Mouse (Mus musculus) embryonic facial prominence, embryonic 10.5 days (tissue): ENCODE data around the gene Trmt61a. TPM values are rescaled to one million over a fixed set of nuclear protein-coding genes. Genes with fewer than 3 reads are reported as not detected.

Source experiments
- DNase-seq: peaks from one replicate; pipeline ENCODE4 v3.0.0-alpha.2; 2017; ENCODE audit warnings: low spot score
- H3K27ac ChIP-seq: fragments of 300-500 bp; sonication (generic); replicated peaks from 2 replicates; pipeline ENCODE4 v1.5.1; 2016; ENCODE audit warnings: mild to moderate bottlenecking
- H3K27me3 ChIP-seq: fragments of 300-500 bp; sonication (generic); replicated peaks from 2 replicates; pipeline ENCODE4 v1.6.1; 2016; ENCODE audit warnings: low read depth, mild to moderate bottlenecking; ENCODE audit not compliant: poor library complexity, severe bottlenecking
- H3K36me3 ChIP-seq: fragments of 300-500 bp; sonication (generic); replicated peaks from 2 replicates; pipeline ENCODE4 v1.6.1; 2016; ENCODE audit warnings: mild to moderate bottlenecking, moderate library complexity
- H3K4me1 ChIP-seq: fragments of 300-500 bp; sonication (generic); 2 replicates; pipeline ENCODE4 v1.6.1; 2016
- H3K4me3 ChIP-seq: fragments of 300-500 bp; sonication (generic); 2 replicates; pipeline ENCODE4 v1.5.1; 2016; ENCODE audit warnings: mild to moderate bottlenecking, moderate library complexity
- H3K9me3 ChIP-seq: fragments of 300-500 bp; sonication (generic); 2 replicates; pipeline ENCODE4 v1.6.1; 2016; ENCODE audit warnings: mild to moderate bottlenecking
- WGBS: fragments of 180-500 bp; shearing (Covaris S2); methylation state at CpG from one replicate; pipeline ENCODE4 v1.1.7; 2016; 5-methylcytosine and 5-hydroxymethylcytosine counted together
- polyA plus RNA-seq: library from polyadenylated mRNA; unstranded; fragments of >200 nt; fragmentation: Nextera tagmentation; extraction: Ambion mirVana; gene quantifications from 2 replicates; pipeline ENCODE4 v1.2.1, GENCODE M21; 2016

Gene Trmt61a
- polyA plus RNA-seq, 1 experiment from 2014 or later = 17.7 TPM

GRCm38 (mm10) chr12:111666380-111666779 is 11.5 kb upstream of the Trmt61a start:
- Histone ChIP-seq H3K27ac (no peak overlapping the region), H3K4me3 (no peak overlapping the region), H3K27me3 (peaks cover 26% of the 10 kb centered on the region), H3K4me1 (peaks cover 50% of the 10 kb centered on the region), H3K9me3 (no peaks in the 10 kb centered on the region), H3K36me3 (peaks cover 52% of the 10 kb centered on the region)
- no peak for DNase-seq
- WGBS = 78% methylated on average over 13 of the region's 13 CpGs

DNA sequence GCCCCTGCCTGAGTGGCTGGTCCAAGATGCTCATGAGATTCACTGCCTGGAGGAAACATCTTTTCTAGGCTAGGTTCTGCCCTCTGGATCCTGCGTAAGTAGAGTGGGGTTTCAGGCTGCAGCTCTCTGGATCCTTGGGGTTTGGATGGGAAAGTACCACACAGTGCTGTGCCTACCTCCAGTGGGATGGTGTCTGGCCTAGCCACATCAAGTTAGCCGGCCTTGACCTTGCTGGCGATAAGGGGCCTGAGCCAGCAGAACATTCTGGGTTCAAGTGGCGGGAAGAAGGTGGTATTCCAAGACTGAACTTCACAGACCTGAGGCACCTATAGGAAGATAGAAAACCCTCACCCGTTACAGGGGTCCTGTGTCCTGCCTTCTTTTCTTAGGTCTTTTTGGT is 10.5 kb upstream of the Trmt61a start:
- Histone ChIP-seq H3K27ac (peak overlapping the region; percentile 41; the same call in 1 of the 2 replicates), H3K4me1 (peaks cover 61% of the 10 kb centered on the region), H3K9me3 (no peaks in the 10 kb centered on the region), H3K36me3 (peaks cover 41% of the 10 kb centered on the region), H3K4me3 (no peak overlapping the region), H3K27me3 (peaks cover 37% of the 10 kb centered on the region)
- DNase-seq = no peak
- 90% methylated on average over 5 of the region's 5 CpGs for WGBS

DNA sequence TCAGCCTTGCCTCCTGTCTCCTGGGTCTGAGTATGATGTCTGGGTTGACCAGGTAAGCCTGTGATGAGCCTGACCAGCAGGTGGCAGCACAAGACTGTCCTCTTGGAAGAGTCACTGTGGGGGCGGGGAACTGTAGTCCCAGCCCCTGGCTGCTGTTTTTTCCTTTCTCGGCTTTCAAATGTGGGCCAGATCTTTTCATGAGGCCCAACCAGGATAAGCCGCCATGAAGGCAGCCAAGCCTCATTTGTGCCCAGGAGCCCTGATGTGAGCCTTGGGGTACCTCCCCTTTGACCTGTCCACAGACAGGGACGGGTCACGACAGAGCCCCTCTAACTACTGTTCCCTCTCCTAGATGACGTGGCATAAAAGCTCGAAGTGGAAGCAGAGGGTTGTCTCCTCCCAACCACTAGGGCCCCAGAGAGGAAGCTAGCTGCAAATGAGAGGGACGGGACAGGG is 9.4 kb upstream of the Trmt61a start:
- H3K9me3 ChIP-seq = no peaks in the 10 kb centered on the region
- H3K36me3 ChIP-seq = peaks cover 40% of the 10 kb centered on the region
- WGBS = under 1% methylated on average over 8 of the region's 8 CpGs
- peak overlapping the region; percentile 85 for H3K27ac ChIP-seq
- peaks cover 47% of the 10 kb centered on the region for H3K27me3 ChIP-seq
- H3K4me3 ChIP-seq = peak overlapping the region; percentile 79
- H3K4me1 ChIP-seq = peaks cover 63% of the 10 kb centered on the region
- DNase-seq = peak; percentile 92

- peak overlapping the region; percentile 85 for H3K27ac ChIP-seq
- H3K9me3 ChIP-seq = no peaks in the 10 kb centered on the region
- no peak for DNase-seq
- H3K4me1 ChIP-seq = peaks cover 60% of the 10 kb centered on the region
- peaks cover 33% of the 10 kb centered on the region for H3K36me3 ChIP-seq
- 64% methylated on average over 23 of the region's 23 CpGs for WGBS
- peaks cover 54% of the 10 kb centered on the region for H3K27me3 ChIP-seq
- H3K4me3 ChIP-seq = peak overlapping the region; percentile 79
Measured at GRCm38 (mm10) chr12:111669000-111669788, 8.7 kb upstream of the Trmt61a start.

DNA sequence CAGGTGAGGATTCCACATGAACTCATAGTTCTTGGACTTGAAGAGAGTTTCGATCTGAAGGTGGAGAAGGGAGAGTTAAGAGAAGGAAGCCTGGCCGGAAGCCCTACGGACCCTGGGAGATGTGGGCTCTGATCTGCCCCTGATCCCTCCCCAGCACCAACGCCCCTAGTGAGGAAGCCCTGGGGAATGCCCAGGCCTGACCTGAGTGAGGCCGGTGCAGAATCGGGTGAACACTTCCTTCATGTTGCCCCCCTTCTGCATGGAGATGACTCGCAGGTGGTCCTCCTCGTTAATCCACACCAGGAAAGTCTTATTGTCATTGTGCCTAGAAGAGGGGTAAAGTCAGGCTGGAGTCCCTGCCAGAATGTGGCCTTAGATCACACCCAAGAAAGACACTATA is 7.9 kb upstream of the Trmt61a start:
- no peak for DNase-seq
- H3K36me3 ChIP-seq = peaks cover 26% of the 10 kb centered on the region
- H3K9me3 ChIP-seq = no peaks in the 10 kb centered on the region
- H3K27ac ChIP-seq = peak overlapping the region; percentile 89; the same call in 1 of the 2 replicates
- peaks cover 57% of the 10 kb centered on the region for H3K4me1 ChIP-seq
- H3K4me3 ChIP-seq = peak overlapping the region; percentile 79
- 57% methylated on average over 8 of the region's 8 CpGs for WGBS
- H3K27me3 ChIP-seq = peaks cover 61% of the 10 kb centered on the region

- 3% methylated on average over 29 of the region's 29 CpGs for WGBS
- Histone ChIP-seq H3K4me1 (peaks cover 57% of the 10 kb centered on the region), H3K36me3 (peaks cover 21% of the 10 kb centered on the region), H3K27me3 (peaks cover 66% of the 10 kb centered on the region), H3K9me3 (no peaks in the 10 kb centered on the region), H3K27ac (peak overlapping the region; percentile 89), H3K4me3 (peak overlapping the region; percentile 79)
- no peak for DNase-seq
Measured at GRCm38 (mm10) chr12:111670371-111670971, 7.4 kb upstream of the Trmt61a start.

- H3K9me3 ChIP-seq = no peaks in the 10 kb centered on the region
- H3K4me3 ChIP-seq = peak overlapping the region; percentile 79
- DNase-seq = peak; percentile 57
- peaks cover 20% of the 10 kb centered on the region for H3K36me3 ChIP-seq
- peaks cover 57% of the 10 kb centered on the region for H3K4me1 ChIP-seq
- H3K27ac ChIP-seq = peak overlapping the region; percentile 89
- 1% methylated on average over 35 of the region's 35 CpGs for WGBS
- peaks cover 71% of the 10 kb centered on the region for H3K27me3 ChIP-seq
Measured at GRCm38 (mm10) chr12:111670976-111671375, 6.9 kb upstream of the Trmt61a start.

DNA sequence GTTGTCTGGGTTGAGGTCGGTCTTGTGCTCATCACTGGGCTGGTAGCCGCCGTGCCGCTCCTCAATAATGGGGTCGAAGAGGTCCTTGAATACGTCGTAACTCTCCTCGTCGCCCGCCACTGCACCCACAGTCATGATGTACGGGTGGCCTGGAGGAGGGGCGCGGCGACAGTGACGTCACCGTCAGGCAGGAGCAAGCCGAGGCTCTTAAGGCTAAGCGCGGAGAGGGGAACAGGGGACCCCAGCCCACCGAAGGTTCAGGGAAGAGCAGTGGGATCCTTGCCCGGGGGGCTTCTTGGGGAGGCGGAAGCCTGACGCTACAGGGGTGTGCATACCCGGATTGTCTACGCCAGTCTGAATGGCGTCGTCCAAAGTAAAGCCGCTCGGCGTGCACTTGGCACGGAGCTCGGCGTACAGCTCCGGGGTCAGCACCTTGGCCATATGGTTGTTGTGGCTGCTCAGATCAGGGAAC is 6.4 kb upstream of the Trmt61a start:
- DNase-seq = peak; percentile 69
- no peaks in the 10 kb centered on the region for H3K9me3 ChIP-seq
- under 1% methylated on average over 34 of the region's 34 CpGs for WGBS
- peaks cover 57% of the 10 kb centered on the region for H3K4me1 ChIP-seq
- H3K4me3 ChIP-seq = peak overlapping the region; percentile 79
- H3K27me3 ChIP-seq = peaks cover 76% of the 10 kb centered on the region
- H3K27ac ChIP-seq = peak overlapping the region; percentile 89
- peaks cover 20% of the 10 kb centered on the region for H3K36me3 ChIP-seq

- peak; percentile 87 for DNase-seq
- Histone ChIP-seq H3K4me3 (peak within 1 kb of the TSS; percentile 79), H3K4me1 (peaks cover 62% of the 10 kb centered on the region), H3K27ac (peak within 1 kb of the TSS; percentile 89), H3K27me3 (peaks cover 77% of the 10 kb centered on the region), H3K9me3 (no peaks in the 10 kb centered on the region), H3K36me3 (peaks cover 20% of the 10 kb centered on the region)
- under 1% methylated on average over 31 of the region's 31 CpGs for WGBS
Measured at GRCm38 (mm10) chr12:111672176-111672575, 5.7 kb upstream of the Trmt61a start, which contains the start of gene Ckb. Gene Ckb (minus strand): TSS chr12:111672338.

- no peak for DNase-seq
- H3K4me3 ChIP-seq = peak overlapping the region; percentile 79
- H3K36me3 ChIP-seq = peaks cover 20% of the 10 kb centered on the region
- H3K4me1 ChIP-seq = peaks cover 64% of the 10 kb centered on the region
- 9% methylated on average over 12 of the region's 12 CpGs for WGBS
- peaks cover 77% of the 10 kb centered on the region for H3K27me3 ChIP-seq
- peak overlapping the region; percentile 89 for H3K27ac ChIP-seq
- no peaks in the 10 kb centered on the region for H3K9me3 ChIP-seq
Measured at GRCm38 (mm10) chr12:111672581-111672980, 5.3 kb upstream of the Trmt61a start.

DNA sequence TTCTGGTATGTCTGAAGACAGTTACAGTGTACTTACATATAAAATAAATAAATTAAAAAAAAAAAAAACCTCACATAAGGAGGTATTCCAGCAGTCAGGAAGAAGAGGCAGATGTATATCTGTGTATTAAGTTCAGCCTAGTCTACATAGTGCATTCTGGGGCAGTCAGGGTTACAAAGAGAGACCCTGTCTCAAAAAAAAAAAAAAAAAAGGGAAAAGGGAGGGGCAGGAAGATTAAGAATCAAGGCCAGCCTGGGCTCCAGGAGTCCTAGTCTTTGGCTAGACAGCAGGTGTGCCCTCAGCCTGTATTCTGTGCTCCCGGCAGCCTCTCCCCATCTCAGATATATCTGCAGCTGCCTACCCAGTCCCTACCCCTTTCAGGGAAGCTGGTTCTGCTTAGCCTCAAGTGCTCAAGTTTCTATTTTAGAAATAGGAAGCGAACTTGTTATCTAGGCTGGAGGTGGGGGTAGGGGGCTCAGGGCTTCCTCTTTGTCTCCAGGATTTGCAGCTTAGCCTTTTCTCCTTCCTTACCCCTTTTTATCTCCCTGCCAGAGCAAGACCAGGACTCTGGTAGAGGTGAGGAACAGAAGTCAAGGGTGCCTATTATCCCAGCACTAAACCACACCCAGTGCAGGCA is 2.9 kb upstream of the Trmt61a start:
- no peak overlapping the region for H3K27ac ChIP-seq
- no peak for DNase-seq

DNA sequence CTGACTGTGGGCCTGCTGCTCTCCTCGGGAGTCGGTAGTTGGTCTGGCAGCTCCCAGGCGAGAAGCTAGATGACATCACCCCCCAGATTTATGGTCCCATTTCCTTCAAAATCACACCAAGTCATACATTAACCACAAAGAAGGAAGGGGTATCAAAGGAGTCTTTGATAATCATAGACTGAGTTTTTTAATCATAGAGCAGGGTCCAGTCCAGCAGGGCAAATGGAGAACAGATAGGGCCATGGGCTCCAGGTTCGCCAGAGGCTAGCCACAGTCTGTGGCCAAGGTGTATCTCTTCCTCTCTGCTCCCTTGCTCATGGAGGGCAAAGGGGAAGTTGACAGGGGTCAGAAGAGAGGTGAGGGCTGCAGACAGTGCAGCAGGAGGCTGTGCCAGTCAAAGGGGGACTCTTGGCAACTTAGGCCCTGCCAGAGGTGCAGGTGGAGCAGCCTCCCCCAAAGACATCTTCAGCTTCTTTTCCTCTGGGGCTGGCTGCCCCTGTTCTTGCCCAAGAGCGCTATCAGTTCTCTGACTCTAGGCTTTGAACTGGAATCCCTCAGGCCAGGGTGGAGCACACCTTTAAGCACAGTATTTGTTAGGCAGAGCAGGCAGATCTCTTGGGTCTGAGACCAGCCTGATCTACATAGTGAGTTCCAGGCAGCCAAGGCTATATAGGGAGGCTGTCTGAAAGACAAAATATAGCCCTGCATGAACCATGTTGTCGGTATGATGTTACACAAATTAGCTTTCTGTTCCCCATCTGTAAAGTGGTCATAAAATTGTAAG is 1.9 kb upstream of the Trmt61a start:
- Histone ChIP-seq H3K27me3 (peaks cover 54% of the 10 kb centered on the region), H3K9me3 (no peaks in the 10 kb centered on the region), H3K4me1 (peaks cover 54% of the 10 kb centered on the region), H3K36me3 (peaks cover 14% of the 10 kb centered on the region), H3K4me3 (no peak overlapping the region), H3K27ac (no peak overlapping the region)
- 81% methylated on average over 6 of the region's 6 CpGs for WGBS
- no peak for DNase-seq

More for the DNA sequence above, 2.9 kb upstream of the Trmt61a start:
- Histone ChIP-seq H3K36me3 (peaks cover 14% of the 10 kb centered on the region), H3K4me3 (no peak overlapping the region), H3K9me3 (no peaks in the 10 kb centered on the region), H3K4me1 (peaks cover 62% of the 10 kb centered on the region), H3K27me3 (peaks cover 64% of the 10 kb centered on the region)
- WGBS = 75% methylated on average over 2 of the region's 2 CpGs
